Mouse (Mus musculus) CH12.LX (cell line): ENCODE measurements around the gene Depp1. TPM values are rescaled to one million over a fixed set of nuclear protein-coding genes. Genes with fewer than 3 reads are reported as not detected.

ENCODE experiments used
- DNase-seq: peaks from one replicate; pipeline ENCODE4 v3.0.0-alpha.2; 2013; ENCODE audit errors: extremely low read depth
- H3K27ac ChIP-seq: 2 replicates; pipeline ENCODE4 v1.5.1; 2012; ENCODE audit warnings: low read depth, mild to moderate bottlenecking, control low read depth, moderate library complexity; ENCODE audit not compliant: insufficient read depth
- H3K27me3 ChIP-seq: replicated peaks from 2 replicates; pipeline ENCODE3; 2012; ENCODE audit warnings: inconsistent platforms
- H3K36me3 ChIP-seq, 2 experiments: replicated peaks in 1 of 2; 2 replicates each; pipeline versions ENCODE3 to v1.6.1; 2012; ENCODE audit warnings: inconsistent platforms in 1 of 2, low read length in 1 of 2, mild to moderate bottlenecking in 1 of 2, mixed read lengths in 1 of 2, moderate library complexity in 1 of 2; ENCODE audit not compliant: control insufficient read depth in 1 of 2, insufficient read depth in 1 of 2
- H3K4me1 ChIP-seq, 2 experiments: 2 replicates each; pipeline ENCODE4 v1.6.1; 2012; ENCODE audit warnings: inconsistent platforms in 1 of 2, moderate library complexity in 1 of 2; ENCODE audit not compliant: insufficient read depth in 2 of 2, control insufficient read depth in 1 of 2
- H3K4me2 ChIP-seq: 2 replicates; pipeline ENCODE4 v1.6.1; 2012; ENCODE audit warnings: low read depth, mild to moderate bottlenecking, control low read depth; ENCODE audit not compliant: poor library complexity, insufficient read depth, severe bottlenecking
- H3K4me3 ChIP-seq, 3 experiments: fragments of 150-350 bp in 1 of 3; sonication (generic) in 1 of 3; replicated peaks in 1 of 3; 2 replicates each; pipeline versions ENCODE3 to v1.5.1; 2011 to 2012; ENCODE audit warnings: low read depth in 2 of 3, low read length in 2 of 3, mild to moderate bottlenecking in 2 of 3, moderate library complexity in 2 of 3, control low read depth in 1 of 3, improper control_type of control experiment in 1 of 3, inconsistent platforms in 1 of 3, mixed read lengths in 1 of 3; ENCODE audit not compliant: poor library complexity in 1 of 3
- H3K79me2 ChIP-seq: replicated peaks from 2 replicates; pipeline ENCODE4 v1.6.1; 2012; ENCODE audit warnings: mild to moderate bottlenecking, moderate library complexity; ENCODE audit not compliant: control insufficient read depth, poor library complexity, insufficient read depth, severe bottlenecking; ENCODE audit errors: extremely low read depth
- H3K9ac ChIP-seq: 2 replicates; pipeline ENCODE4 v1.6.1; 2012; ENCODE audit warnings: low read depth, mild to moderate bottlenecking, control low read depth, moderate library complexity; ENCODE audit not compliant: insufficient read depth
- H3K9me3 ChIP-seq: replicated peaks from 2 replicates; pipeline ENCODE3; 2012; ENCODE audit warnings: low read length, inconsistent platforms, mixed read lengths
- BHLHE40 ChIP-seq: IDR thresholded peaks from 2 replicates; pipeline ENCODE4 v1.6.1; 2011; ENCODE audit warnings: mild to moderate bottlenecking, low read depth, low read length, improper control_type of control experiment
- CHD1 ChIP-seq: IDR thresholded peaks from 2 replicates; pipeline ENCODE4 v1.6.1; 2012; ENCODE audit warnings: low read depth, low read length, improper control_type of control experiment, inconsistent platforms
- CHD2 ChIP-seq: IDR thresholded peaks from 2 replicates; pipeline ENCODE4 v1.6.1; 2011; ENCODE audit warnings: low read length, improper control_type of control experiment
- E2F4 ChIP-seq: IDR thresholded peaks from 2 replicates; pipeline ENCODE4 v1.6.1; 2011; ENCODE audit warnings: low read depth, low read length, improper control_type of control experiment; ENCODE audit not compliant: insufficient replicate concordance
- ELF1 ChIP-seq: IDR thresholded peaks from 2 replicates; pipeline ENCODE4 v1.6.1; 2014; ENCODE audit warnings: low read depth, mild to moderate bottlenecking, inconsistent platforms, low read length, improper control_type of control experiment
- EP300 ChIP-seq: IDR thresholded peaks from 2 replicates; pipeline ENCODE4 v1.6.1; 2011; ENCODE audit warnings: low read length, improper control_type of control experiment
- ETS1 ChIP-seq: conservative IDR thresholded peaks from 2 replicates; pipeline ENCODE4 v1.6.1; 2012; ENCODE audit warnings: low read depth, mild to moderate bottlenecking, inconsistent platforms, low read length, improper control_type of control experiment, moderate library complexity
- GABPA ChIP-seq: IDR thresholded peaks from 2 replicates; pipeline ENCODE4 v1.6.1; 2012; ENCODE audit warnings: low read depth, low read length, improper control_type of control experiment, inconsistent platforms; ENCODE audit not compliant: insufficient replicate concordance
- JUN ChIP-seq: IDR thresholded peaks from 2 replicates; pipeline ENCODE4 v1.6.1; 2011; ENCODE audit warnings: low read depth, mild to moderate bottlenecking, low read length, improper control_type of control experiment, moderate library complexity; ENCODE audit not compliant: insufficient read depth
- JUND ChIP-seq: conservative IDR thresholded peaks from 2 replicates; pipeline ENCODE4 v1.6.1; 2011; ENCODE audit warnings: low read depth, low read length, improper control_type of control experiment
- KAT2A ChIP-seq: IDR thresholded peaks from 2 replicates; pipeline ENCODE4 v1.6.1; 2012; ENCODE audit warnings: low read length, improper control_type of control experiment, inconsistent platforms; ENCODE audit not compliant: insufficient replicate concordance
- MAFK ChIP-seq: IDR thresholded peaks from 2 replicates; pipeline ENCODE4 v1.6.1; 2011; ENCODE audit warnings: low read length, improper control_type of control experiment; ENCODE audit not compliant: insufficient replicate concordance
- MAX ChIP-seq: IDR thresholded peaks from 2 replicates; pipeline ENCODE4 v1.6.1; 2011; ENCODE audit warnings: low read length, improper control_type of control experiment
- MAZ ChIP-seq: IDR thresholded peaks from 2 replicates; pipeline ENCODE4 v1.6.1; 2012; ENCODE audit warnings: low read depth, mild to moderate bottlenecking, inconsistent platforms, low read length, improper control_type of control experiment, moderate library complexity
- MEF2A ChIP-seq: IDR thresholded peaks from 2 replicates; pipeline ENCODE4 v1.6.1; 2014; ENCODE audit warnings: low read depth, mild to moderate bottlenecking, inconsistent platforms, low read length, improper control_type of control experiment, borderline replicate concordance
- MYC ChIP-seq: IDR thresholded peaks from 2 replicates; pipeline ENCODE4 v1.6.1; 2011; ENCODE audit warnings: low read depth, mild to moderate bottlenecking, improper control_type of control experiment, low read length
- NELFE ChIP-seq: IDR thresholded peaks from 2 replicates; pipeline ENCODE4 v1.6.1; 2011; ENCODE audit warnings: low read depth, low read length, improper control_type of control experiment
- NRF1 ChIP-seq: IDR thresholded peaks from 2 replicates; pipeline ENCODE4 v1.6.1; 2014; ENCODE audit warnings: low read depth, mild to moderate bottlenecking, inconsistent platforms, low read length, improper control_type of control experiment, moderate library complexity
- PAX5 ChIP-seq: IDR thresholded peaks from 2 replicates; pipeline ENCODE4 v1.6.1; 2012; ENCODE audit warnings: low read length, inconsistent platforms, mixed read lengths
- POLR2A ChIP-seq: IDR thresholded peaks from 2 replicates; pipeline ENCODE4 v1.6.1; 2011; ENCODE audit warnings: low read depth, mild to moderate bottlenecking, improper control_type of control experiment, low read length
- RCOR1 ChIP-seq: conservative IDR thresholded peaks from 2 replicates; pipeline ENCODE4 v1.6.1; 2012; ENCODE audit warnings: low read depth, mild to moderate bottlenecking, inconsistent platforms, low read length, improper control_type of control experiment
- SIN3A ChIP-seq: IDR thresholded peaks from 2 replicates; pipeline ENCODE4 v1.6.1; 2012; ENCODE audit warnings: low read length, improper control_type of control experiment, inconsistent platforms
- SMC3 ChIP-seq: IDR thresholded peaks from 2 replicates; pipeline ENCODE4 v1.6.1; 2011; ENCODE audit warnings: low read depth, low read length, improper control_type of control experiment
- TBP ChIP-seq: conservative IDR thresholded peaks from 2 replicates; pipeline ENCODE4 v1.6.1; 2011; ENCODE audit warnings: low read depth, low read length, improper control_type of control experiment
- TCF12 ChIP-seq: IDR thresholded peaks from 2 replicates; pipeline ENCODE4 v1.6.1; 2014; ENCODE audit warnings: low read depth, mild to moderate bottlenecking, inconsistent platforms, low read length, improper control_type of control experiment
- UBTF ChIP-seq: IDR thresholded peaks from 2 replicates; pipeline ENCODE4 v1.6.1; 2012; ENCODE audit warnings: low read depth, mild to moderate bottlenecking, inconsistent platforms, low read length, improper control_type of control experiment, moderate library complexity
- USF1 ChIP-seq: IDR thresholded peaks from 2 replicates; pipeline ENCODE4 v1.6.1; 2014; ENCODE audit warnings: low read depth, mild to moderate bottlenecking, inconsistent platforms, low read length, improper control_type of control experiment
- USF2 ChIP-seq: conservative IDR thresholded peaks from 2 replicates; pipeline ENCODE4 v1.6.1; 2011; ENCODE audit warnings: low read depth, low read length, improper control_type of control experiment
- ZC3H11A ChIP-seq: IDR thresholded peaks from 2 replicates; pipeline ENCODE4 v1.6.1; 2012; ENCODE audit warnings: low read depth, mild to moderate bottlenecking, inconsistent platforms, low read length, improper control_type of control experiment
- ZNF384 ChIP-seq: IDR thresholded peaks from 2 replicates; pipeline ENCODE4 v1.6.1; 2012; ENCODE audit warnings: low read depth, low read length, improper control_type of control experiment, inconsistent platforms
- dilution Hi-C: fragments of 300-500 bp; cut with MboI; formaldehyde crosslinking; loops from 2 replicates; pipeline ENCODE4 v1.14.3; 2020; ENCODE audit warnings: low sequenced_read_pairs; ENCODE audit not compliant: extremely low pct_unique_long_range_greater_than_20kb, extremely low pct_ligation_motif_present
- in situ Hi-C: fragments of 300-500 bp; cut with MboI; formaldehyde crosslinking; loops from 3 replicates; pipeline ENCODE4 v1.14.3; 2019; ENCODE audit warnings: low sequenced_read_pairs, low pct_ligation_motif_present, low pct_unique_long_range_greater_than_20kb, mixed read lengths
- polyA plus RNA-seq: library from polyadenylated mRNA; unstranded; fragments of >175 nt; gene quantifications from 2 replicates; pipeline ENCODE4 v1.2.1, GENCODE M21; 2012; ENCODE audit warnings: low read depth; ENCODE audit not compliant: insufficient read length
- total RNA-seq, 2 experiments: library from RNA; depleted of rRNA; stranded (reverse); fragments of 300-350 nt in 1 of 2; fragments of >200 nt in 1 of 2; gene quantifications; 2 replicates each; pipeline ENCODE4 v1.2.3; 2012 to 2014

Depp1 gene
- total and polyA plus RNA-seq, 3 experiments: 0.13 to 0.47 TPM; not detected in 1

DNA sequence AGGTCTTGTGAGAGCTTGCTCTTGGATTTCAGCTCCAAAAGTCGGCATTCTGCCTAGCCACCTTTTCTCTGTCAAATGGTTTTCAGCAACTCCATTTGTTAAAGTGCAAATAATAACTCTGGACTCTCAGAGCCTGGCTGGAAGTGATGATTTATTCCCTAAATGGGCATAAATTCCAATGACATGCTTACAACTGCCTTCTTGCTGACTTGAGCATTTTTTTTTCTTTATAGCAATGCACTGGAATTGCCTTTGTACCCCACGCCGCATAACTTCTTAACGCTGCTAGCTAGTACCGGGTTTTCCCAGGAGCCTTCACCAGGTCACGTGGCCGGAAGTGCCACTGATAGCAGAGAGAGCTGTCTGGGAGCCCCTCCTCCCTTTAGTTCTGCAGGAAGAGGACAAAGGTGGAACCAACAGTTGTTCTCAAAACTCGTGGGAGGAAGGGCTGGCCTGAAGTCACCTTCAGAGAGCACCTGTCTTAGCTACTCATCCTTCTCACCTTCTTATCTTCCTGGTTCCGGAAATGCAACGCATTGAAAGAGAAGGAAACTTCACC lies 26.0 kb downstream of the Depp1 start (continued):
- TF ChIP-seq POLR2A (peak; percentile 67), MEF2A (no peak), JUND (no peak), TBP (peak; percentile 79), PAX5 (no peak), SMC3 (no peak), ETS1 (0 out of 2 replicates have a peak, but pooled peaks have one; percentile 43), ELF1 (peak; percentile 99), NELFE (no peak; the same call in none of the 2 replicates), MYC (peak; percentile 75), BHLHE40 (peak; percentile 93), USF2 (peak; percentile 96), ZNF384 (no peak; the same call in 1 of the 2 replicates), RCOR1 (no peak), MAZ (peak; percentile 46; the same call in 1 of the 2 replicates), KAT2A (no peak), USF1 (peak; percentile 98), CHD2 (peak; percentile 77), NRF1 (no peak), MAFK (peak; percentile 67; the same call in 1 of the 2 replicates), TCF12 (peak; percentile 80), E2F4 (no peak), MAX (peak; percentile 98)
- TF ChIP-seq, all 38 proteins: peak for 19

DNA sequence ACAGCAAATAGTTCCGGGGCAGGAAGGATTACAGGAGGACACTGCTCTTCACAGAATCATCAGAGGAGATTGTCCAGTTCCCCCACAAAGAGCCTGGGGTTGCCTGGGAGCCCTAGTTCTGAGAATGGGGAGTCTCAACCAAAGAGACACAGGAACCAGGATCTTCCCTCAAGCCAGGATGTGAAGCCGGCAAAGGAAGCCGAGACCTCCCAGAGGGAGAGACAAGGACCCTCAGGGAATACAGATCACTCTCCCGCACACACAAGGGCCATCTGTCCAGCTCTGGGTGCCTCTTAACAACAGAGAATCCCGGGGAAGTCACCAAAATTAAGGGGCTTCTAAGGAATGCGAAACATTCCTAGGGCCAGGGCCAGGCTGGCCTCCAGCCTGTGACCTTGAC lies 26.9 kb downstream of the Depp1 start:
- dilution Hi-C loops: no loop called here
- in situ Hi-C loops: no loop called here
- Histone ChIP-seq H3K79me2 (peaks cover 12% of the 10 kb centered on the region), H3K27me3 (no peaks in the 10 kb centered on the region), H3K9ac (peak overlapping the region; percentile 64), H3K27ac (peak overlapping the region; percentile 80), H3K36me3 (no peaks in the 10 kb centered on the region), H3K4me3 (no peak overlapping the region), H3K9me3 (no peaks in the 10 kb centered on the region), H3K4me2 (peak overlapping the region; percentile 80), H3K4me1 (peaks cover 52 to 78% of the 10 kb centered on the region in 2 experiments)
- TF ChIP-seq MAFK (no peak), GABPA (no peak), MAZ (no peak), SIN3A (no peak), NRF1 (no peak), UBTF (no peak), JUN (no peak), USF2 (no peak), KAT2A (no peak), ZC3H11A (no peak), MAX (no peak), CHD2 (no peak), CHD1 (no peak), EP300 (no peak), ZNF384 (no peak), MYC (no peak), POLR2A (no peak), PAX5 (no peak), TBP (no peak)
- no peak for DNase-seq
